Mouse (Mus musculus) cerebellum, adult 2 months (tissue): Measurements from ENCODE around the gene Atp4a.

Source experiments
- CTCF ChIP-seq: fragments of 200-500 bp; IDR thresholded peaks from 2 replicates; pipeline ENCODE4 v1.5.1; 2011; ENCODE audit warnings: low read depth, mild to moderate bottlenecking, control low read depth, low read length, moderate library complexity, borderline replicate concordance; ENCODE audit not compliant: insufficient read depth
- POLR2A ChIP-seq: fragments of 200-500 bp; IDR thresholded peaks from 2 replicates; pipeline ENCODE4 v1.6.1; 2011; ENCODE audit warnings: low read length, control low read depth, borderline replicate concordance; ENCODE audit not compliant: insufficient read depth

DNA sequence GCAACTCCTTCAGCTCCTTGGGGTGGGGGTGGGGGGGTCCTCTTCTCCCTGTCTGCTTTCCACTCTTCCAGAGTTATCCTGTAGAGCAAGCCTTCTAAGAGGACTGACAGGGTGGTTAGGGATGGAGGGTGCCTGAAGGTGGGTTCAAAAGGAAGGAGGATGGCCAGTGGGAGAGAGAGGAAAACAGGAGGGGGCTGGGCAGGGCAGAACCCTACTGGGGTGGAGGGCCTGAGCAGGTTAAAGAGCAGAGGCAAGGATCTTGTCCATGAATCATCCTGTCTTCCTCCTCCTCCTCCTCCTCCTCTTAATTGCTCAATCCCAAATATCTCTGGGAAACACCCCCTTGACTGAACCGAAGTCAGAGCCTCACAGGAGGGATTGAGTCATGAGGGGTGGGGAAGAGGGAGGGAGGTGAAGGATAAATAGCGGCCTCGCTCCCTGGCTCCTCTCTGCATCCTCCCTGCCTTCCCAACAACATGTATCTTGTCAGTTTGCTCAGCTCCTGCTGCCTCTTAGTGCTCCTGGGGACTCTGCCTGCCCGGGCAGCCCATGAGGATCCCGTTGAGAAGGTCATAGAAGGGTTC lies 39.2 kb downstream of the Atp4a start, which contains the start of gene Sbsn:
- no peak for TF ChIP-seq CTCF
- TF ChIP-seq POLR2A = no peak
